Mouse (Mus musculus) ES-E14 (cell line): Measurements from ENCODE around the gene Prrg3.

ENCODE experiments used
- CHD2 ChIP-seq: IDR thresholded peaks from 2 replicates; pipeline ENCODE4 v1.6.1; 2014; ENCODE audit warnings: mild to moderate bottlenecking, low read depth, low read length, inconsistent platforms
- HCFC1 ChIP-seq: IDR thresholded peaks from 2 replicates; pipeline ENCODE4 v1.6.1; 2012; ENCODE audit warnings: low read length, inconsistent platforms, borderline replicate concordance; ENCODE audit not compliant: insufficient read depth
- MAFK ChIP-seq: IDR thresholded peaks from 2 replicates; pipeline ENCODE4 v1.6.1; 2014; ENCODE audit warnings: mild to moderate bottlenecking, low read depth, low read length, inconsistent platforms; ENCODE audit not compliant: insufficient read depth
- ZC3H11A ChIP-seq: IDR thresholded peaks from 2 replicates; pipeline ENCODE4 v1.6.1; 2012; ENCODE audit warnings: low read depth, mild to moderate bottlenecking, inconsistent platforms, low read length, borderline replicate concordance
- ZNF384 ChIP-seq: IDR thresholded peaks from 2 replicates; pipeline ENCODE4 v1.6.1; 2012; ENCODE audit warnings: low read depth, low read length, inconsistent platforms

DNA sequence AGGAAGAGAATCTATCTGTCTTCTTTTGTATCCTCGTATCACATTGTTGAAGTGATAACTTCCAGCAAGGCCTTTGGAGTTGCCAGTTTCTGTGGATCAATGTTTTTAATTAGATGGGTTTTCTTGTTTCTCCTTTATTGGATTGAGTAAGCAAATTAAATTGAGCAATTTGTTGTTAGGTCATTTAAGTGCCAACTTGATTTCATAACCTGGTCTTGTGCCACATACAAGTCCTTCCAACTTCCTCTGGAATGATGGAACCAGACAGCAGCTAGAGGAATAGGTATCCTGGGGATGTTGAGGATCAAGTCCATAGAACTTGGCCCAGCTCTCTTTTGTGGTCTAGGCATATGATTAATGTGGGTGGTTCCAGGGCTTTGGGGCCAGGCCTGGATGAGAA is 59.8 kb downstream of the Prrg3 start:
- TF ChIP-seq HCFC1: no peak
- TF ChIP-seq ZNF384: no peak
- no peak for TF ChIP-seq MAFK
- no peak for TF ChIP-seq ZC3H11A
- TF ChIP-seq CHD2: no peak
